Comparison of ENCODE assay signal across 28 mouse cellular contexts in genomic region chr10:7840353-7840733, GRCm38 (mm10). TPM values are rescaled to one million over a fixed set of nuclear protein-coding genes. Genes with fewer than 3 reads are reported as not detected.
"Had no signal": no experiment of that assay in that cellular context is flagged by ENCODE, and none has a peak within 500 bp of the region (broad histone marks: within the 10 kb centered on the region; RNA-seq: fewer than 3 reads in every experiment).

No protein-coding gene starts in this region.

- H3K4me3 ChIP-seq: limb, embryonic 10.5 days; limb, embryonic 12.5 days; limb, embryonic 13.5 days; limb, embryonic 15.5 days; liver, embryonic 12.5 days; liver, embryonic 13.5 days; liver, embryonic 15.5 days; lung, embryonic 15.5 days; midbrain, embryonic 10.5 days; midbrain, embryonic 12.5 days; midbrain, embryonic 13.5 days; midbrain, embryonic 15.5 days; myocyte; neural tube, embryonic 12.5 days had no signal

- H3K27me3 ChIP-seq: limb, embryonic 15.5 days; liver, embryonic 15.5 days; midbrain, embryonic 12.5 days; midbrain, embryonic 13.5 days; midbrain, embryonic 15.5 days; neural tube, embryonic 12.5 days had no signal

- H3K27ac ChIP-seq: limb, embryonic 10.5 days; limb, embryonic 12.5 days; limb, embryonic 13.5 days; limb, embryonic 15.5 days; liver, embryonic 12.5 days; liver, embryonic 13.5 days; liver, embryonic 14.5 days; liver, embryonic 15.5 days; lung, embryonic 15.5 days; midbrain, embryonic 10.5 days; midbrain, embryonic 12.5 days; midbrain, embryonic 13.5 days; midbrain, embryonic 15.5 days; neural tube, embryonic 12.5 days had no signal

- DNase-seq: liver; liver, embryonic 13.5 days; liver, postnatal 0 days; lung, adult 18-20 months; lung, adult 2 months; lung, embryonic 14.5 days; lung, postnatal 14 days; lung, postnatal 36 days; midbrain, embryonic 14.5 days had no signal

- H3K9me3 ChIP-seq: limb, embryonic 10.5 days; limb, embryonic 12.5 days; limb, embryonic 13.5 days; limb, embryonic 15.5 days; liver, embryonic 12.5 days; liver, embryonic 13.5 days; liver, embryonic 15.5 days; lung, embryonic 15.5 days; megakaryocyte, embryonic 14.5 days; midbrain, embryonic 10.5 days; midbrain, embryonic 12.5 days; midbrain, embryonic 13.5 days; midbrain, embryonic 15.5 days; neural tube, embryonic 12.5 days had no signal

- H3K36me3 ChIP-seq: limb, embryonic 10.5 days; limb, embryonic 12.5 days; limb, embryonic 13.5 days; limb, embryonic 15.5 days; liver, embryonic 12.5 days; liver, embryonic 13.5 days; liver, embryonic 15.5 days; lung, embryonic 15.5 days; midbrain, embryonic 10.5 days; midbrain, embryonic 12.5 days; midbrain, embryonic 13.5 days; midbrain, embryonic 15.5 days; neural tube, embryonic 12.5 days had no signal

- ATAC-seq: liver, embryonic 12.5 days; liver, postnatal 0 days; lung, postnatal 0 days; midbrain, embryonic 13.5 days; midbrain, embryonic 15.5 days; midbrain, embryonic 16.5 days had no signal

- H3K9ac ChIP-seq: limb, embryonic 12.5 days; limb, embryonic 13.5 days; limb, embryonic 15.5 days; liver, embryonic 12.5 days; liver, embryonic 13.5 days; liver, embryonic 14.5 days; liver, embryonic 15.5 days; liver, postnatal 0 days; lung, embryonic 14.5 days; lung, embryonic 15.5 days; midbrain, embryonic 12.5 days; midbrain, embryonic 13.5 days; midbrain, embryonic 15.5 days; neural tube, embryonic 12.5 days had no signal

- H3K4me2 ChIP-seq: limb, embryonic 12.5 days; limb, embryonic 13.5 days; limb, embryonic 15.5 days; liver, embryonic 11.5 days; liver, embryonic 12.5 days; liver, embryonic 13.5 days; liver, embryonic 15.5 days; lung, embryonic 14.5 days; lung, embryonic 15.5 days; midbrain, embryonic 11.5 days; midbrain, embryonic 12.5 days; midbrain, embryonic 13.5 days; midbrain, embryonic 15.5 days; neural tube, embryonic 12.5 days had no signal

- H3K4me1 ChIP-seq: midbrain, embryonic 10.5 days; midbrain, embryonic 12.5 days; midbrain, embryonic 13.5 days; midbrain, embryonic 15.5 days; neural tube, embryonic 12.5 days had no signal

RNA-seq across cellular contexts. Expression of gene Zc3h12d, which starts 8.1 kb away (rescaled TPM):
- polyA plus RNA-seq: limb, embryonic 10.5 days; midbrain, embryonic 11.5 days; myocyte had no signal
